Mouse (Mus musculus) spleen, adult 2 months (tissue): ENCODE results near the gene Hoxb7.

Source experiments
- CTCF ChIP-seq: fragments of 200-500 bp; IDR thresholded peaks from 2 replicates; pipeline ENCODE4 v1.5.1; 2011; ENCODE audit warnings: mild to moderate bottlenecking, inconsistent platforms; ENCODE audit not compliant: insufficient read depth, insufficient read length, insufficient replicate concordance; ENCODE audit errors: extremely low read depth
- POLR2A ChIP-seq: fragments of 200-500 bp; IDR thresholded peaks from 2 replicates; pipeline ENCODE4 v1.6.1; 2011; ENCODE audit warnings: low read depth, low read length, inconsistent platforms

DNA sequence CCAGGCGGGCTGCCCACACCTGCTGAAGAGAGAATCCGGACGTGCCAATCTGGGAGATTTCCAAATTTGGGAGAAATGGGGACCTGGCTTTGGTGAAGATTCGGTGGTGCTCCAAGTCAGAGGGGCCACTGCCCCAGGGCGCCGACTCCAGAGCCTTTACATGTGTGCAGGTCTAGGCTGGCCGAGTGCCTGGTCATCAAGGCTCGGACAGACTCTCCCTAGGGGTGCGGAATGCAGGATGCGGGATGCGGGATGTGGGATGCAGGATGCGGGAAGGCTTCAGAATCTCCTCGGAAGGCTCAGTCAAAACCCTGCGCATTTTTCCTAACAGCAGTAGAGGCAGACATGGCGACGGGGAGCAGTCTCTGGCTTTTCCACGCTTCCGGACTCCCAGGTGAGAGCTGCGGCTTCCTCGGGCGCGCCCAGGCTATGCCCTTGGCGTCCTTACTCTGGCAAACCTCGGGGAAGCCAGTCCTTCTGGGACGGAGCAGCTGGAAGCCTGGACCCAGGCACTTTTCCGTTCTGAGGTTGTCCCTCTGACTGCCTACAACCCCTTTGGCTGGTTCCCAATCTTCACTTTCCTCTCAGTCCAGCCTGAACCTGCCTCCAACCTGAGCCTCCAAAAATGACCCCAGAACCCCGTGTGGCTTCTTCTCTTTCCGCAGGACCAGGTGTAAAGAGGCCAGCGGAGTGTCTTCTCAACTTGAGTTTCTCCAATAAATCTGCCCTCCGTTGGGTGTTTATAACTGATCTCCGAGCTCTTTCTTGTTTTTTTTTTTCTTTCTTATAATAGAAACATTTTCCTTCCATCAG, 6.8 kb upstream of the Hoxb7 start:
- TF ChIP-seq CTCF = no peak
- no peak for TF ChIP-seq POLR2A
